Mouse (Mus musculus): ENCODE measurements at regions not wholly inside any gene's neighbourhood (a gene's known extent, or its start where the extent isn't known, plus 50 kb on each side); places are given as distances from the start of the nearest gene placed in this dataset.
"Not testable (repeated sequence)": the region's sequence is repeated elsewhere in the genome, so short reads cannot be mapped to it uniquely, and the experiment has no call there.

GRCm38 (mm10) chr8:126811358-126811757 is 134.3 kb downstream of the Tomm20 start:
- in situ Hi-C loops (cut with MboI, MseI), result not testable (repeated sequence)

- in situ Hi-C loops (cut with MboI, MseI), result no loop called here
Observed at GRCm38 (mm10) chr8:126810516-126810915, 135.1 kb downstream of the Tomm20 start.

GRCm38 (mm10) chr8:126809321-126809720 is 136.3 kb downstream of the Tomm20 start:
- in situ Hi-C loops (cut with MboI, MseI), result no loop called here

GRCm38 (mm10) chr8:126808496-126808895 is 137.1 kb downstream of the Tomm20 start:
- in situ Hi-C loops (cut with MboI, MseI), result no loop called here

GRCm38 (mm10) chr8:126807171-126807768 is 138.4 kb downstream of the Tomm20 start:
- in situ Hi-C loops (cut with MboI, MseI), result no loop called here

- in situ Hi-C loops (cut with MboI, MseI), result no loop called here
Observed at GRCm38 (mm10) chr8:126806591-126806990, 139.1 kb downstream of the Tomm20 start.

GRCm38 (mm10) chr8:126806181-126806560 is 139.5 kb downstream of the Tomm20 start:
- in situ Hi-C loops (cut with MboI, MseI), result no loop called here

GRCm38 (mm10) chr8:126805365-126806180 is 140.1 kb downstream of the Tomm20 start:
- in situ Hi-C loops (cut with MboI, MseI), result no loop called here

- in situ Hi-C loops (cut with MboI, MseI), result loop anchor here (5.0 kb wide), 1 partner anchor 102 kb away; no protein-coding TSS in a partner anchor
Observed at GRCm38 (mm10) chr8:126804115-126804514, 141.5 kb downstream of the Tomm20 start.

- in situ Hi-C loops (cut with MboI, MseI), result loop anchor here (5.0 kb wide), 1 partner anchor 100 kb away; no protein-coding TSS in a partner anchor
Observed at GRCm38 (mm10) chr8:126802641-126803040, 143.0 kb downstream of the Tomm20 start.

- in situ Hi-C loops (cut with MboI, MseI), result loop anchor here (5.0 kb wide), 1 partner anchor 99 kb away; no protein-coding TSS in a partner anchor
Observed at GRCm38 (mm10) chr8:126800976-126801375, 144.7 kb downstream of the Tomm20 start.

GRCm38 (mm10) chr8:126797571-126798334 is 147.9 kb downstream of the Tomm20 start:
- in situ Hi-C loops (cut with MboI, MseI), result no loop called here

GRCm38 (mm10) chr8:126793657-126794056 is 152.0 kb downstream of the Tomm20 start:
- in situ Hi-C loops (cut with MboI, MseI), result no loop called here

GRCm38 (mm10) chr8:126791069-126791468 is 154.6 kb downstream of the Tomm20 start:
- in situ Hi-C loops (cut with MboI, MseI), result no loop called here

GRCm38 (mm10) chr8:126790214-126790613 is 155.4 kb downstream of the Tomm20 start:
- in situ Hi-C loops (cut with MboI, MseI), result no loop called here

- in situ Hi-C loops (cut with MboI, MseI), result no loop called here
Observed at GRCm38 (mm10) chr8:126789076-126789475, 156.6 kb downstream of the Tomm20 start.

- in situ Hi-C loops (cut with MboI, MseI), result no loop called here
Observed at GRCm38 (mm10) chr8:126788669-126789068, 157.0 kb downstream of the Tomm20 start.

GRCm38 (mm10) chr8:126787398-126787797 is 158.2 kb downstream of the Tomm20 start:
- in situ Hi-C loops (cut with MboI, MseI), result no loop called here

GRCm38 (mm10) chr8:126785211-126785610 is 160.4 kb downstream of the Tomm20 start:
- in situ Hi-C loops (cut with MboI, MseI), result no loop called here

GRCm38 (mm10) chr8:126784604-126785003 is 161.0 kb downstream of the Tomm20 start:
- in situ Hi-C loops (cut with MboI, MseI), result no loop called here

GRCm38 (mm10) chr8:126783703-126784440 is 161.8 kb downstream of the Tomm20 start:
- in situ Hi-C loops (cut with MboI, MseI), result no loop called here
